Mouse (Mus musculus): ENCODE results near the gene Snap23.
A peak's percentile ranks its signal among the peaks of the same experiment; 100 is the strongest.

Gene Snap23

DNA sequence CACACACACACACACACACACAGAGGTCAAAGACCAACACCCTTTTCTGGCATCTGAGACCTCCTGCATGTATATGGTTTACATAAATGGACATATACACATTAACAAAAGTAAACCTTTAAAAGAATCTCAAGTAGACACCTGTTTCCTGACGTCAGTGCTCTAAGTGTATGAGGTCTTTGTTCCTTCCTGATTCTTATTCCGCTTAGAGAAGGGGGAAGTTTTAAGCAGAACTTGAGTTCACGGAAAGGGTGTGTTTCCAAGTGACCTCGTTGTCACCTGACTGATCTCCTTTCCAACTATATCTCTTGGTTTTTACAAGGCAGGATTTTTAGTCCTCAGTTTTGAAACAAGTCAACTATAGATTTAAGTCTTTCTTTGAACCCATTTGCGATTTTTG is 10.8 kb downstream of the Snap23 start:
- no peak for DNase-seq (ENCODE audit: low spot score)

DNA sequence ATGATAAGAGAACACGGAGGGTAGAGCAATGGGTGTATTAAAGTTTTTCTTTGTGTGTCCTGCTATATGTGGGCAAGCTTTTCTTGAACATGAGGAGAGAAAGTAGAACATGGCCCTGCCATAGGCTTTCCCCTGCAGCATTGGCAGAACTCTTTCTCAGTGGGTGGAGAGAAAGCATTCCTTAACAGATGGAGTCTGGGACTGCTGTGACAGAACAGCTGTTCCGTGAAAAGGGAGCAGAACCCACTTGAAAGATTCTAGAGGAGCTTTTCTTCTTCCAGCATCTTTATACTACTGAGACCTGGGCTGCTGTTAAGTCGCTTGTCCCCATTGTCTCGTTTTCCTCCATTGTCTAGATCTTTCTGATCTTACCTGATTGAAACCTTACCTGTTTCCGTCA is 22.3 kb downstream of the Snap23 start:
- no peak for DNase-seq (ENCODE audit: low spot score)

DNA sequence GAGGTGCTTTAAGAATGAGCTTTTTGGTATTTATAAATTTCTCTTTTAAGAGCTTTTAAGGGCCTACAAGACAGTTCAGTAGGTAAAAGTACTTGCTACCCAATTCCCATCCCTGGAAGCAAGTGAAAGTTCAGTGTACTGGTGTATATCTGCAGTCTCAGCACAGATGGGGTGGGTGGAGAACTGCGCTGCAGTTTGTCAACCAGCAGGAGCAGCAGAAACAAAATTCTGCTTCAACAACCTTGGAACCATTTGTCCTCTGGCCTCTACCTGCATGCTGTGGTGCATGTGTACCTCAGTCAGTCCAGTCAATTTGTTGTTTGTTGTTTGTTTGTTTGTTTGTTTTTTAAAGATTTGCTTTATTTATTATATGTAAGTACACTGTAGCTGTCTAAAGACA is 24.8 kb downstream of the Snap23 start:
- no peak for DNase-seq (ENCODE audit: low spot score)

DNA sequence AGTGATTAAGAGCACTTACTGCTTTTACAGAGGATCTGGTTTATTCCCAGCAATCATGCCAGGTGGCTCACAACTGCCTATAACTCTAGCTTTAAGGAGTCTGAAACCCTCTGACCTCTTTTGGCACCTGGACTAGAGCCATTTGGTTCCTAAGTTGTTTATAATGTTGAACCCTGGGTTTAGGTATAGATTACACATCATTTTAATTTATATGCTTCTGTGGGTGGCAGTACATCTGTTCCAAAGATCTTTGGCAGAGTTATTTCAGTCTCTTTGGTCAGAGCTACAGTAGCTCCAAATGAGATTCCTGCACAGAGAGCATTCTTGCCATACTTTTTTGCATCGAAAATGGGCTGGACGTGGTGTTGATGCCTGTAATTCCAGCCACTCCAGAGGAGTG is 30.3 kb downstream of the Snap23 start:
- DNase-seq (ENCODE audit: low spot score) = no peak

DNA sequence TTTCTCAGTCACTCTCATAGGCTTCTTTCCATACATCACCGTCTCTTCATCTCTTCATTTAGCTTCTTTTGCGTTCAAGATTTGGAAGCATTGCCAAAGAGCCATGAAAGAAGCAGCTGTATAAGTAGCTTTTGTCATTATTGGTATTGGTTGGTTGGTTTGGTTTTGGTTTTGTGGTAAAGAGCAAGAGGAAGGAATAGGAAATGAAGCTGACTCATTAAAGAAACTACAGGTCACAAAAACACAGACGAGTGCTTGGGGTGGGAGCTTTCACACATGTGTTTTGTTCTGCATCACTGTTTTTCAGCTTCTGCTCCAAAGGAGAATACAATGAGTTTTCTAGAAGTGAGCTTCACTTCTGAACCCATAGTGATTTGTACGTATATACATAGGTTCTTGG is 32.0 kb downstream of the Snap23 start:
- no peak for DNase-seq (ENCODE audit: low spot score)

DNA sequence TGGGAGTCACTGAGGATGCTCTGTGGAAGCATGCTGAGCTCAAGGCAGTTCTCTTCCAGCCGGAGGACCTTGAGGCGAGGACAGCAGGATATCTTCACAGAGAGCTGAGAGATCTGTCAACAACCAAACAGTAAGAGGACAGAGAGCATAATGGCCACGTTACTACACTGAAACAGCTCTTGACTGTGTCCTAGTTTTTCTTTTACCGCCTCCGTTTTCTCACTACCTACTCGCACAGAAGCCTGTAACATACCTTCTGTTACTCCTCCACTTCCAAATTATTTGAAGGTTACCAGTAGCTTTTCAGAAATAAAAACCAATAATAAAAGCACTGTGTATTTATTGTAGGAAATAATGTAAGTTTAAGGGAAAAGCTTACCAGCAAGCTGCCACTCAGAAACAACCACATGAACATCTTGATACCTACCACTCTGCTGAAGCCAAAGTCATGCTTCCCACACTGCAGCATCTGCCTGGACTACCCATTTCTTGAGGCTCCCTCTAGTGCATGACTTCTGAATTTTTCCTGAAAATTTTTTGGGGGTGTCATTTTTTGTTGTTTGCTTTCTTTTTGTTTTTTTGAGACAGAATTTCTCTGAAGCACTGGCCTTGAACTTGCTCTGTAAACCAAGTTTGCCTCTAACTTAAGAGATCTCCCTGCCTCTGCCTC is 38.7 kb downstream of the Snap23 start:
- DNase-seq (ENCODE audit: low spot score) = peak; percentile 24

DNA sequence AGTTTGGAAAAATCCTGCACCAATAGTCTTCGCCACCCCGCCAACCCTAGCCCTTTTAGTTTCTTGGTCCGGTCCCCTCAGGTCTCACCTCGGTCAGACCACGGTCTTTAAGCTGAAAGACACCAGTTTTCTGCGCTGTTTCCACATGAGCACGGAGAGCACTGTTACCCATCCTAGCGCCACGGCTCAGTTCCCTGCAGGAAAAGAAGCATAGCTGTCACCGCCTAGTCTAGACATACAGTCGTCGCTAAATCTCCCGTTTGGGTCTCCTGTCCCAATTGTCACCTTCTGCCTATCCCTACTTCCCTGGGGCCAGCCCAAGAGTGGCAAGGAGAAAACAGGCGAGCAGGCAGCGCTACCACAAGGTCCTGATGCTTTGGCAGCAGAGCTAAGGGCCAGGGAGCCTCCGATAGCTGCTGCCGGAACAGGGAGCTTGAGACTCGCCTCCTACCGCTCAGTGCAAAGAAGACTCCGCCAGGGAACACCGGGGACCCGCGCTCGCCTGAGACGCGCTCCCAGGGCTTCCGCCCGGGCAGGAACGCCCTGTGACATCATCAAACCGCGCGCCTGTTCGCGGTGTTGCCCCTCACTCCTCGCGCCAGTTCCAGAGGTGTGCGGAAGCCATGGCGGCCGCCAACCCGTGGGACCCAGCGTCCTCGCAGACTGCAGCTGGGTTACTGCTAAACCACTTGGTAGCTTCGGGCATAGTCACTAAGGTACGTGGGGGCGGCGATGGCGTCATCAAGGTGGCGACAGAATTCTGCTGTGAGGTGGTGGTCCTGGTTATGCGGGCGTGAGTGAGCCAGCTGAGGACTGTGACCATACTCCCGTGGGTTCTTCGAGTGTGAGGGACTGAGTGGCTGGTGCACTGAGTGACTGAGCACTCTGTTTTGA is 41.6 kb downstream of the Snap23 start, which contains the start of the genes Haus2 and Lrrc57:
TSS of gene Haus2 (plus strand) at position 554 of the 894 bp plus-strand sequence.
TSS of gene Lrrc57 (minus strand) at position 691 of the 894 bp plus-strand sequence.
- DNase-seq (ENCODE audit: low spot score) = peak; percentile 81

DNA sequence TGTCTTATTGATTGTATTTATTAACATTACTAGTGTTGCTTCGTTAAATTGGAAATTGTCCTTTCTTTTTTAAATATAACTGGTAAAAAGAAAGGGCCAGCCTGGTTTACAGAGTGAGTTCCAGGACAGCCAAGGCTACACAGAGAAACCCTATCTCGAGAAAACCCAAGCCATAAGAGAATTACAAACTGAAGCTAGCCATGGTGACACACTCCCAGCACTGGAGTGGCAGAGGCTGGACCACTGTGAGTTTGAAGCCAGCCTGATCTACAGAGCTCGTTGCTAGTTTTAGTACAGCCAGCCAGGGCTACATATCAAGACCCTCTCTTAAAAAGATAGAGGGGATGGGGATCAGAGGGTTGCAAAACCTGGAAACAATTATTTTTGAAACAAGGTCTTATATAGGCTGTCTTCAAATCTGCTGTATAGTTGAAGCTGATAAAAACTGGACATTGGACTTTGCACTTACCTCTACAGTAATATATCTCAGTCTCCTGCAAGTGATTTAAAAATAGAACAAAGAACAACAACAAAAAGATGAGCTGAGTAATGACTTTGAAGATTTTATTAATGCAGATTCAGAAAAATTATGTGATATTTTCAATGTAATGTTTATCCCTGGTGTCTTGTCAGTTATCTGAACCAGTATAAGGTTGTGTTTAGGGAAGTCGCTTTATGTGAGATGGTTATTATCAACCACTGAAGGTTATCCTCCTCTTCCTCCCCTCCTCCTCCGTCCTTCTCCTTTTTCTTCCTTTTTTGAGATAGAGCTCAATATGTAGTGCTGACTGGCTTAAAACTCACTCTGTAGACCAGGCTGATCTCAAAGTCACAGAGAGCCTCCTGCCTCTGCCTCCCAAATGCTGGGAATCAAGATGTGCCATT is 49.0 kb downstream of the Snap23 start:
- DNase-seq (ENCODE audit: low spot score) = no peak

DNA sequence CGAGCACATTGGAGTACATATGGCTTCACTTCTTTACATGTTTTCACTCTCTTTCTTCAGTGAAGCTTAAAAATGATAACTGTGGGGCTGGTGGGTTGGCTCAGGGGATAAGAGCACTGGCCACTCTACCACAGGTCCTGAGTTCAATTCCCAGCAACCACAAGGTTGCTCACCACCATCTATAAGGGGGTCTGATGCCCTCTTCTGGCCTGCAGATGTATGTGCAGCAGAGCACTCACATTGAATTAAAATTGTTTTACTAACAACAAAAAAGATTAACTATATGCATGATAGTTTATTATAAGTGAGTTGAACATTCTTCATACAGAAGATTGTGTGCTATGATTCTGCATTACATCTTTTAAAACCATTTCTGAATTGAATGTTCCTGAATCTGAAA is 52.1 kb downstream of the Snap23 start:
- DNase-seq (ENCODE audit: low spot score) = no peak

DNA sequence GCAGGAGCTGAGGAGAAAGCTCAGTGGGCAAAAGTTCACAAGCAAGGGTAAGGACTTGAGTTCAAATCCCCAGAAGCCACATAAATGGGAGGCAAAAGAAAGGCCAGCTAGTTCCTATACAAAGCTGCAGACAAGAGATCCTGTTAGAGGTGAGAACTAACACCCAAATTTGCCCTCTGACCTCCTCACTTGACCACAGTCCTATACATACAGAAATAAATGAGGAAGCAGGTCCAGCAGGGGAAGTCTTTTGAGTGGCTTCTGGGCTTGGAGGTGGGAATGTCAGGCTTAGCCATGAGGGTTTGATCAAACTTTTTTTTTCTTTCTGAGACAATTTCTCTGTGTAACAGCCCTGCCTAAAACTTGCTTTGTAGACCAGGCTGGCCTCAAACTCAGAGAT is 55.4 kb downstream of the Snap23 start:
- no peak for DNase-seq (ENCODE audit: low spot score)

DNA sequence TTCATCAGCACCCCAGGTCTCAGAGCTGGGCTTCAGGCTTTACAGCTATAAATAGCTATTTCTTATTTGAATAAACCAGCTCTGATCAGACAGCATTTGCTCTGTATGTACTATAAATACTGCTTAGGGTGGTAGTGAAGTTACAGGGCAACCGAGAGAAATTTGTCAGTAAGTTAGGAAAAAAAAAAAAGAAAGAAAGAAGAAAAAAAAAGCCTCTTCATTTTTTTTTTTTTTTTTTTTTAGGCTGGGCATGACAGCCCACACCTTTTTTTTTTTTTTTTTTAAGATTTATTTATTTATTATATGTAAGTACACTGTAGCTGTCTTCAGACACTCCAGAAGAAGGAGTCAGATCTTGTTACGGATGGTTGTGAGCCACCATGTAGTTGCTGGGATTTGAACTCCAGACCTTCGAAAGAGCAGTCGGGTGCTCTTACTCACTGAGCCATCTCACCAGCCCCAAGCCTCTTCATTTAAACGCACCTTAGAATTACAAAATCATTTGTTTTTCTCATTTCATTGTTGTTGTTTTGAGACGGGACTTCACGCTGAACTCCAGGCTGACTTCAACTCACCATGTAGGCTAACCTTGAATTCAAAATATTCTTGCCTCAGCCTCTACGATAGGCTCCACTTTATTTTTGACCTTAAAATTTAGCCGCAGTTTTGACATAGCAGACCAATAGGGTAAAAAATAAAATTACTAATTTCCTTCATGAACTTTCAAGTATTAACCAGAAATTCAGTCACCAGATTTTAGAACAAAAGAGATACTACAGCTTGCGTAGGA is 60.8 kb downstream of the Snap23 start:
- no peak for DNase-seq (ENCODE audit: low spot score)

DNA sequence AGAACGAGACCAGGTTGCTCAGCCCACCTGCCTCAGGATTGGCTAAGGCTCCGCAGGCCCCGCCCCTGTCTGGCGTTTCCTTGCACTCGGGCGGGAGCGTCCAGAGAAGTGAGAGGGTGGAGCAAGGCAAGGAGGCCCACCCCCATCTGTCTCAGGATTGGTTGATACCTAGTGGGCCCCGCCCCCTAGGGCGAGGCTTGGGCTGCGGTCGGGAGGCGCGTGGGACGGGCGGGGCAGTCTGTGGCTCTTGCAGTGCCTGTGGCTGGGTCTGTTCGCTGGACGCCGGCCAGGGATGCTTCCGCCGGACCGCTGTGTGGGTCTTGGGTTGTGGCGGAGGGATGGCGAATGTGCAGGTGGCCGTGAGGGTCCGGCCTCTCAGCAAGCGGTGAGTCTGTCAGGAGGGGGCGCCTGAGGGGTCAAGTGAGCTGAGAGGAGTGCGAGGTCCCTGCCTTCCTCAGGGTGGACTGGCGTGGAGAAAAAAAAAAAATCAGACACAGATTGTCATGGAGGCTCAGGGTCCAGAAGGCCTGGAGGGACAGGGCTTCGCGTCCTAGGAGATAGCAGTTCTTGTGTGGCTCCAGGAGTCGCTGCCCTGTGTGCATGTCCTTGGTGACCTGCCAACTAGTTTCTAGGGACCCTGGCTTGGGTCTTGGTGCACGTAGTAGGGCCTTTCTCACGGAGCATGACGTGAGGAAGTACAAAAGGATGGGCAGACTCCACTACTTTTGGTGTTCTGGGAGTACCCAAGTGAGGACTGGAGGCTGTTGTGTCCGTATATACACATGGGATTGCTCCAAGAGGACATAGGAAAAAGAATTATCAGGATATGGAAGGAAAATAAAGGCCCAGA is 61.6 kb downstream of the Snap23 start, which contains the start of gene Stard9:
TSS of gene Stard9 (plus strand) at position 236 of the 850 bp plus-strand sequence.
- peak; percentile 99 for DNase-seq (ENCODE audit: low spot score)

DNA sequence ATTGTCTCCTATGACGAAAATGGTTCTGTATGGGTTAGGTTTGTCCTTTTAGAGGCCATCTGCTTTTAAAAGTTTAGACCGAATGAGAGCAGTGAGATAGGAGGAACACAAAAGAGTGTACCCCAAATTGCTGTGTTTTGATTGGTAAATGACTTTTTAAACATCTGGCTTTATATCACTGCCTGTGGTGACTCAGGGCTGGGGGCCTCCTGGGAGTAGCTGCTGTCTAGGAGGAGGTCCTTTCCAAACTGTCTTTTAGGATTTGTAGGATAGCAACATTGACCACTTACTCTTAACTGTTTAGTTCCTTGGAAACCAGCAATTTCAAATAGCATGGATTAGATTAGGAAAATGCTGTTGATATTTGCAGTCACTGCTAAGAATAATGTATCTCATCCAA is 62.8 kb downstream of the Snap23 start:
- DNase-seq (ENCODE audit: low spot score) = no peak

DNA sequence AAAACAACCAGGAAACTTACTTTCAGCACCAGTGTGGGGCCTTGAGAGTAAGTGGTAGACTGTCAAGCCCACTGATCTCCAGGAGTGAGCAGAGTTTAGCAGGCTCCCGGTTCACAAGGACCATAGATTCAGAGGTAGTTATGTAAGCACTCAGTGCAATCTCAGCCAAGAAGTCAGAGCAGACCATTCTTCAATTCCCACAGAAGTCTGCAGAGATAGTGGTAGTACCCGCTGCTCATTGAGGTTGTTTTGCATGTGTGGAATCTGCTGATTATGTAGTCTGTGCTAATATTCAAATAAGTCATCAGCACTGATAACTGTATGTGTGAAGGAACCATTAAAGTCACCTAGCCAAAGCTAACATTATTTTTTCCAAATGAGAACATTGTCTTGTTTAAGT is 63.2 kb downstream of the Snap23 start:
- no peak for DNase-seq (ENCODE audit: low spot score)

DNA sequence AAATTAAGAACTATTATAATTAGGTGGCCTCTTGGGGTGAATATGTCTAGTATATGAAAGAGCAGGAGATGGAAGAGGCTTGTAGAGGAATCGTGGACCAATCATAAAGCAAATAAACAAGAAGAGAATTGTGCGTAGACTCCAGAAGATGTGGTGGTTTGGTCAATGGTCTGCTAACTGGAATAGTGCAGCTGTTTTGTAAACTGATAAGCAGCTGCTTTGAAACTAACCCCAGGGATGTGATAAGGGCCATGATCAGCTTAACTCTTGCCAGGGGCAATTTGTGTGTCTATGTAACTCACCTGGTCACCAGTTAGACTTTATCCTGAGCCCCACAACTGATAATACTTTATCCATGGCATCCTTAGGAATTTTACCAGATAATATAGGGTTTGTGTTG is 64.0 kb downstream of the Snap23 start:
- no peak for DNase-seq (ENCODE audit: low spot score)

DNA sequence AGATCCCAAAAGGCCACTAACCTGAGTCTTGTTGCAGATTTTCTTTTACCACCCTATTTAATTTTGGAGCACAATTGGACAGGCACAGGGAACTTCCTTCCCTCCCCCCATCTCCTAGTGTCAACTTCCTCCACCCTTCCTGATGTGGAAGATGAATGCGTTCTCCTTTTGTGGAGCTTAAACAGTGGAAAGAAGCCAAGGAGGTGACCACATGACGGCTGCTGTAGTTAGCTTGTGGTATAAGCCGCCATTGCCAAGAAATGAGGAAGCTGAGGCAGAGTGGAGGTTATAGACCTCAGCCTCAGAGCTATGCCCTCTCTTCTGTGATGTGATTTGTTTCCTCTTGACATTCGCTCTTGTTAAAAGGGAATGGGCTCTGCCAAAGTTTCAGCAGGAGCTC is 64.5 kb downstream of the Snap23 start:
- no peak for DNase-seq (ENCODE audit: low spot score)

DNA sequence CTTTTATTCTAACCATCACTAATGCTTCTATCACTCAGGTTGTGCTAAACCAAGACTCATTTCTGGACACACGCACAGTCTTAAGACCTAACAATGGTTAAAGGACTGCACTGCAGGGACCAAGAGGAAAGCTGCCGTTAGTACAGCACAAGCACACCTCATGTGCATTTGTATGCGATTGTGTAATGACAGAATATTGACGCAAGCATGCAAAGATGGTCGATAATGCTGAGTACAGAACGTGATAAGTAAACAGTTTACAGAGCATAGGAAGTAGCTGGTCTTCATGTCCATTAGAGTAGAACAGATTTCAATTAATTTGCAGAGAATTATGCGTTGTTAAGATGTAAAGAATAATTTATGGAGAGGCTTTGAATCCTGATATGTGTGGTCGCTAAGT is 73.4 kb downstream of the Snap23 start:
- no peak for DNase-seq (ENCODE audit: low spot score)

DNA sequence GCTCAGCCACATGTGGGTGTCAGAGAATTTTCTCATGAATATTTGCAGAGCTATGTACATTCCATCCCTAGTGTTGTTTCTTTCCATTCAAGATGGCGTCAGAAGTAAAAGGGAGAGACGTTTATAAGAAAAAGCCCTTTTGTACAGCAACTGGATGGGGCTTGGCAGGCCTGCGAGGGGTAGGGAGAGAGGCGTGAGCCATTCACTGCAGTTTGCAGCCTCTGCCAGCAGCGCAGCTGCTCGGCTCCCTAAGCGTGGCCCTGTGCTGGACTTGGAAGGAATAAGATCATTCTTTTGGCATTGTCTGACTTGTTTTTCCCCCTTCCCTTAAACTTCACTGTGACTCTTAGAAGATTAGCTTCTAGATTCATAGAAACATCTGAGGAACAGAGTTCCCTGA is 76.4 kb downstream of the Snap23 start:
- DNase-seq (ENCODE audit: low spot score) = peak; percentile 51

DNA sequence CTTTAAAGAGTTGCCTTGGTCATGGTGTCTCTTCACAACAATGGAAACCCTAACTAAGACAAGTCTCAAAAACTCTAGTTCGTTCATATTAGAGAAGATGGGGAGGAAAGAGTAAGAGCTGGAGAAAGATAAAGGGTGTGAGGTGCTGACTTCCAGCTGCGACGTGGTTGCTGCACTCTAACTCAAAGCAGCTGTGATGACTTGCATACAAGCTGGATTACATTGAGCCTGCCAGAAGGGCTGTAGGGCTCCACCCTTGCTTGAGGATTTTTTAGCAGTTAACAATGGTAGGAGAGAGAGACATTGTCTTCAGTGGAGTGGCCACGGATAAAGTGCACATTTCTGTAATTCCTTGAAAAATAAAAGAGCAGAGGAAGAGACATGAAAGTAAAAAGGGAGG is 79.3 kb downstream of the Snap23 start:
- DNase-seq (ENCODE audit: low spot score) = no peak
